ENCODE assay signal across 8 mouse cellular contexts in genomic region chr2:76980146-76980545, GRCm38 (mm10). TPM values are rescaled to one million over a fixed set of nuclear protein-coding genes. Genes with fewer than 3 reads are reported as not detected.
DNase-seq lines count a peak whose midpoint lies in the region; ATAC-seq lines count a peak whose summit lies in the region.

No protein-coding gene starts in this region.

- no peaks in the 10 kb centered on the region for H3K27me3 ChIP-seq in hindbrain, embryonic 11.5 days (ENCODE audit: control insufficient read depth, insufficient read depth, low read length)
- no peaks in the 10 kb centered on the region for H3K27me3 ChIP-seq in hindbrain, embryonic 16.5 days (replicated peaks; ENCODE audit: control insufficient read depth, insufficient read depth, low read length)
- no peaks in the 10 kb centered on the region for H3K27me3 ChIP-seq in embryonic facial prominence, embryonic 11.5 days (ENCODE audit: control insufficient read depth, insufficient read depth, low read length)

- no peaks in the 10 kb centered on the region for H3K36me3 ChIP-seq in hindbrain, embryonic 11.5 days (ENCODE audit: control insufficient read depth, insufficient read depth, low read length)
- no peaks in the 10 kb centered on the region for H3K36me3 ChIP-seq in hindbrain, embryonic 16.5 days (ENCODE audit: control insufficient read depth, insufficient read depth, low read length)
- H3K36me3 ChIP-seq in embryonic facial prominence, embryonic 11.5 days (replicated peaks; ENCODE audit: control insufficient read depth, insufficient read depth, low read depth, low read length), result no peaks in the 10 kb centered on the region

- no peak for ATAC-seq in hindbrain, embryonic 11.5 days (ENCODE audit: low FRiP score)
- no peak for ATAC-seq in hindbrain, embryonic 16.5 days
- ATAC-seq in embryonic facial prominence, embryonic 11.5 days (replicated peaks; ENCODE audit: insufficient number of reproducible peaks, low FRiP score, low TSS enrichment, low read depth), result no peak
- no peak for ATAC-seq in erythroid progenitor cell, adult 5-6 weeks (replicated peaks; ENCODE audit: low FRiP score, poor library complexity, severe bottlenecking)

- H3K4me2 ChIP-seq in hindbrain, embryonic 11.5 days (replicated peaks; ENCODE audit: low read depth, low read length), result no peak overlapping the region
- no peak overlapping the region for H3K4me2 ChIP-seq in hindbrain, embryonic 16.5 days (ENCODE audit: low read length)
- no peak overlapping the region for H3K4me2 ChIP-seq in embryonic facial prominence, embryonic 11.5 days (ENCODE audit: low read depth, low read length)

- H3K9me3 ChIP-seq in hindbrain, embryonic 11.5 days (ENCODE audit: control insufficient read depth, low read length), result no peaks in the 10 kb centered on the region
- no peaks in the 10 kb centered on the region for H3K9me3 ChIP-seq in hindbrain, embryonic 16.5 days (ENCODE audit: control insufficient read depth, low read length)
- no peaks in the 10 kb centered on the region for H3K9me3 ChIP-seq in embryonic facial prominence, embryonic 11.5 days (replicated peaks; ENCODE audit: control insufficient read depth, low read length)

- H3K9ac ChIP-seq in hindbrain, embryonic 11.5 days (ENCODE audit: low read depth, low read length), result no peak overlapping the region
- H3K9ac ChIP-seq in hindbrain, embryonic 16.5 days (ENCODE audit: low read depth, low read length), result no peak overlapping the region
- H3K9ac ChIP-seq in embryonic facial prominence, embryonic 11.5 days (replicated peaks; ENCODE audit: low read length), result no peak overlapping the region

- WGBS in hindbrain, embryonic 11.5 days, result 49% methylated on average over 9 of the region's 9 CpGs
- WGBS in hindbrain, embryonic 16.5 days, result 55% methylated on average over 9 of the region's 9 CpGs
- WGBS in embryonic facial prominence, embryonic 11.5 days, result 47% methylated on average over 9 of the region's 9 CpGs

- H3K4me1 ChIP-seq in hindbrain, embryonic 11.5 days (replicated peaks; ENCODE audit: control insufficient read depth, insufficient read depth, low read length), result no peaks in the 10 kb centered on the region
- H3K4me1 ChIP-seq in hindbrain, embryonic 16.5 days (ENCODE audit: control insufficient read depth, insufficient read depth, low read depth, low read length), result no peaks in the 10 kb centered on the region
- no peaks in the 10 kb centered on the region for H3K4me1 ChIP-seq in embryonic facial prominence, embryonic 11.5 days (ENCODE audit: control insufficient read depth, insufficient read depth, low read length)

- H3K4me3 ChIP-seq in hindbrain, embryonic 11.5 days (ENCODE audit: low read depth, low read length), result no peak overlapping the region
- no peak overlapping the region for H3K4me3 ChIP-seq in hindbrain, embryonic 16.5 days (ENCODE audit: low read length)
- no peak overlapping the region for H3K4me3 ChIP-seq in embryonic facial prominence, embryonic 11.5 days (ENCODE audit: low read depth, low read length)

- H3K27ac ChIP-seq in hindbrain, embryonic 11.5 days (ENCODE audit: low read depth, low read length), result no peak overlapping the region
- H3K27ac ChIP-seq in hindbrain, embryonic 16.5 days (ENCODE audit: low read depth, low read length), result no peak overlapping the region
- H3K27ac ChIP-seq in embryonic facial prominence, embryonic 11.5 days (replicated peaks; ENCODE audit: low read depth, low read length), result no peak overlapping the region

- DNase-seq in hindbrain, embryonic 11.5 days (ENCODE audit: low spot score), result peak; percentile 56
- peak; percentile 21 for DNase-seq in MEL-GATA-1-ER (ENCODE audit: extremely low read depth, low read depth)
- peak; percentile 70 for DNase-seq in embryonic facial prominence, embryonic 11.5 days (ENCODE audit: low spot score)
- peak; percentile 58 to 73 for DNase-seq in kidney, postnatal 25 days
- peak; percentile 51 for DNase-seq in testis, postnatal 10 days (ENCODE audit: low spot score)
- DNase-seq in frontal cortex, postnatal 10 days (ENCODE audit: low spot score in 2 of 2), result no peak

RNA-seq across cellular contexts. Expression of gene Ttn, which starts 2.2 kb away (rescaled TPM):
- 3.0 and 3.1 TPM in 2 replicates for polyA plus RNA-seq in hindbrain, embryonic 11.5 days (2014; fragmentation: Nextera tagmentation; extraction: Ambion mirVana)
- polyA plus RNA-seq in hindbrain, embryonic 16.5 days (2015; fragmentation: Nextera tagmentation; extraction: Ambion mirVana), result 0.41 and 7.7 TPM in 2 replicates
- polyA plus RNA-seq in embryonic facial prominence, embryonic 11.5 days (2014; fragmentation: Nextera tagmentation; extraction: Ambion mirVana), result 3.4 and 5.0 TPM in 2 replicates
- total RNA-seq in erythroid progenitor cell, adult 5-6 weeks (2015; ENCODE audit: low replicate concordance), result under 0.01 TPM in 1 of 2 replicates, not detected in the other
- total RNA-seq in erythroid progenitor cell, adult 5-6 weeks (2017; ENCODE audit: low replicate concordance), result under 0.01 TPM in 2 replicates

Comparison
In these comparisons a context has a peak if more than half of its experiments do, and no peak if none do; other contexts are left out.
1. DNase-seq: peak in hindbrain, embryonic 11.5 days (single experiment), MEL-GATA-1-ER (single experiment), embryonic facial prominence, embryonic 11.5 days (single experiment), kidney, postnatal 25 days (2 of 2) and testis, postnatal 10 days (single experiment); none in frontal cortex, postnatal 10 days (0 of 2).